Mouse (Mus musculus) liver, embryonic 12.5 days (tissue): ENCODE results near the gene Fcrla. TPM values are rescaled to one million over a fixed set of nuclear protein-coding genes. Genes with fewer than 3 reads are reported as not detected.
"Not testable (repeated sequence)": the region's sequence is repeated elsewhere in the genome, so short reads cannot be mapped to it uniquely, and the experiment has no call there.

Experiments used
- ATAC-seq: fragments of 200-750 bp; cut with Nextera tagmentation; 2 replicates; pipeline ENCODE4 v1.8.0; 2017; ENCODE audit warnings: moderate number of reproducible peaks, mild to moderate bottlenecking, moderate library complexity
- H3K27ac ChIP-seq: fragments of 300-500 bp; sonication (generic); 2 replicates; pipeline ENCODE4 v1.5.1; 2016; ENCODE audit warnings: mild to moderate bottlenecking
- H3K27me3 ChIP-seq: fragments of 300-500 bp; sonication (generic); replicated peaks from 2 replicates; pipeline ENCODE4 v1.6.1; 2016; ENCODE audit warnings: mild to moderate bottlenecking, moderate library complexity
- H3K36me3 ChIP-seq: fragments of 300-500 bp; sonication (generic); 2 replicates; pipeline ENCODE4 v1.6.1; 2016; ENCODE audit warnings: mild to moderate bottlenecking, moderate library complexity
- H3K4me1 ChIP-seq: fragments of 300-500 bp; sonication (generic); 2 replicates; pipeline ENCODE4 v1.6.1; 2016
- H3K4me2 ChIP-seq: fragments of 300-500 bp; sonication (generic); 2 replicates; pipeline ENCODE4 v1.6.1; 2016; ENCODE audit warnings: mild to moderate bottlenecking, moderate library complexity
- H3K4me3 ChIP-seq: fragments of 300-500 bp; sonication (generic); 2 replicates; pipeline ENCODE4 v1.5.1; 2016; ENCODE audit warnings: mild to moderate bottlenecking, moderate library complexity
- H3K9ac ChIP-seq: fragments of 300-500 bp; sonication (generic); 2 replicates; pipeline ENCODE4 v1.6.1; 2016; ENCODE audit warnings: mild to moderate bottlenecking, moderate library complexity
- H3K9me3 ChIP-seq: fragments of 300-500 bp; sonication (generic); replicated peaks from 2 replicates; pipeline ENCODE4 v1.6.1; 2016; ENCODE audit warnings: mild to moderate bottlenecking, moderate library complexity
- WGBS: fragments of 180-500 bp; shearing (Covaris S2); methylation state at CpG from one replicate; pipeline ENCODE4 v1.1.7; 2016; ENCODE audit not compliant: insufficient replicate concordance; 5-methylcytosine and 5-hydroxymethylcytosine counted together
- polyA plus RNA-seq: library from polyadenylated mRNA; unstranded; fragments of >200 nt; fragmentation: Nextera tagmentation; extraction: Ambion mirVana; gene quantifications from 2 replicates; pipeline ENCODE4 v1.2.1, GENCODE M21; 2016

Fcrla gene
- 0.21 and 0.23 TPM in 2 replicates for polyA plus RNA-seq

- WGBS, result 67% methylated on average over 3 of the region's 3 CpGs
- no peak for ATAC-seq
- no peak within 1 kb of the TSS for H3K4me3 ChIP-seq
- H3K36me3 ChIP-seq, result no peaks in the 10 kb centered on the region
- no peaks in the 10 kb centered on the region for H3K27me3 ChIP-seq
- H3K9ac ChIP-seq, result no peak within 1 kb of the TSS
- H3K4me1 ChIP-seq, result peaks cover 7% of the 10 kb centered on the region; the same call in 1 of the 2 replicates
- H3K27ac ChIP-seq, result no peak within 1 kb of the TSS
- H3K4me2 ChIP-seq, result no peak within 1 kb of the TSS
- H3K9me3 ChIP-seq, result no peaks in the 10 kb centered on the region
Measured at GRCm38 (mm10) chr1:170927378-170927777, at the start of gene Fcrla. TSS of gene Fcrla (minus strand) at chr1:170927583.

GRCm38 (mm10) chr1:170976447-170976846, 49.1 kb upstream of the Fcrla start, which contains the start of gene Fcgr2b:
TSS of gene Fcgr2b (minus strand) at chr1:170976547.
- H3K27ac ChIP-seq, result no peak within 1 kb of the TSS
- no peaks in the 10 kb centered on the region for H3K9me3 ChIP-seq
- no peak within 1 kb of the TSS for H3K4me2 ChIP-seq
- no peak within 1 kb of the TSS for H3K9ac ChIP-seq
- no peaks in the 10 kb centered on the region for H3K36me3 ChIP-seq
- H3K4me1 ChIP-seq, result no peaks in the 10 kb centered on the region
- no peak for ATAC-seq
- H3K27me3 ChIP-seq, result 0 out of 2 replicates have a peak, but pooled peaks cover 3% of the 10 kb centered on the region
- WGBS, result 67% methylated on average over 5 of the region's 5 CpGs
- no peak within 1 kb of the TSS for H3K4me3 ChIP-seq

DNA sequence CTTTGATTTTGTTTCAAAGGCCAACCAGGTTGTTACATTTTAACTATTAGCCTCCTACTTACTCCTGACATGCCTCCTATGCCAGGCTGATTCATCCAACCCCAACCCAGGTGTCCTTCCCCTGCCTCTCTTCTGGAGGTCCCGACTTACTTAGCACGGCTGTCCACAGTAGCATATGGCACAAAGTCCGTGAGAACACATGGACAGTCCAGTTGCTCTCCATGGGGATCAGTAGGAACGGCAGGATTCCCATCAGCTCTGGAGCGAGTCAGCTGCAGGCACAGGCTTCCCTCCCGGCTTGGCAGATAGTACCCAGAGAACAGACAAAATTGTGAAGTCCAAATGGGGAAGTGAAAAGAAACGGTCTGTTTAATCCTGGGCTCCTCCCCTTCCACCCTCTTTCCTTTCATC, 48.4 kb upstream of the Fcrla start:
- WGBS, result 29% methylated on average over 7 of the region's 7 CpGs
- Histone ChIP-seq H3K9ac (no peak overlapping the region), H3K4me2 (no peak overlapping the region), H3K9me3 (no peaks in the 10 kb centered on the region), H3K36me3 (no peaks in the 10 kb centered on the region), H3K4me1 (no peaks in the 10 kb centered on the region), H3K4me3 (no peak overlapping the region), H3K27me3 (0 out of 2 replicates have a peak, but pooled peaks cover 3% of the 10 kb centered on the region), H3K27ac (no peak overlapping the region)
- ATAC-seq, result no peak

DNA sequence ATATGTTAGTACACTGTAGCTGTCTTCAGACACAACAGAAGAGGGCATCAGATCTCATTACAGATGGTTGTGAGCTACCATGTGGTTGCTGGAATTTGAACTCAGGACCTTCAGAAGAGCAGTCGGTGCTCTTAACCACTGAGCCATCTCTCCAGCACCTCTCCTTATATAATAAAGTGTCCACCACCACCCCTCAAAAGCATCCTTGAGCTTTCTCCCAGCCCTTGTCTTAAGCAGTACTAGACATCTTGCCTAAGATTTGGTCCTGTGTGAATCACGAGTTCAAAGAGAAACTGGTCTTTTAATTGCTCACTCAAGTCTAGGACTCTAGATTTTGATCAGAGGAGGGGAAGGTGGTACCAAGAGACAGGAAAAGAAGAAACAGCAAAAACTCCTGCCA, 48.0 kb upstream of the Fcrla start:
- WGBS, result 59% methylated on average over 2 of the region's 2 CpGs
- not testable (repeated sequence) for H3K27me3 ChIP-seq, H3K27ac ChIP-seq, ATAC-seq, H3K4me1 ChIP-seq, H3K4me3 ChIP-seq, H3K9ac ChIP-seq, H3K36me3 ChIP-seq, H3K4me2 ChIP-seq, H3K9me3 ChIP-seq

DNA sequence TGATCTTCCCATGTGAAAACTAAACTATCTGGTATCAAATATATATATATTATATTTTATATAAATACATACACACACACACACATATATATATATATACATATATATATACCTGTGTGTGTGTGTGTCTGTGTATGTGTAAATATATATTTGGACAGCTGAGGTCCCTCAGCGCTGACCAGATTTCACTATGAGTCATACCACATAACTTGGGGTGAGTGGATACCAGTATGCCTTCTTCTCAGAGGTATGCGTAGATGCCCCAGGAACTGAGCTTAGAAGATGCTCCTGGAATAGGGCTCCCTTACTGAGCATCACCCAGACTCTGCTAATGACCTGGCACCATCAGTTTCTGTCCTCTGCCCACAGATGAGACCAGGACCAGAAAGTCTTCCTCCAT, 47.4 kb upstream of the Fcrla start:
- Histone ChIP-seq H3K9me3 (no peaks in the 10 kb centered on the region), H3K27me3 (0 out of 2 replicates have a peak, but pooled peaks cover 3% of the 10 kb centered on the region), H3K27ac (no peak overlapping the region), H3K4me3 (no peak overlapping the region), H3K36me3 (no peaks in the 10 kb centered on the region), H3K9ac (no peak overlapping the region), H3K4me2 (no peak overlapping the region), H3K4me1 (no peaks in the 10 kb centered on the region)
- WGBS, result 84% methylated on average over 2 of the region's 2 CpGs
- ATAC-seq, result no peak

DNA sequence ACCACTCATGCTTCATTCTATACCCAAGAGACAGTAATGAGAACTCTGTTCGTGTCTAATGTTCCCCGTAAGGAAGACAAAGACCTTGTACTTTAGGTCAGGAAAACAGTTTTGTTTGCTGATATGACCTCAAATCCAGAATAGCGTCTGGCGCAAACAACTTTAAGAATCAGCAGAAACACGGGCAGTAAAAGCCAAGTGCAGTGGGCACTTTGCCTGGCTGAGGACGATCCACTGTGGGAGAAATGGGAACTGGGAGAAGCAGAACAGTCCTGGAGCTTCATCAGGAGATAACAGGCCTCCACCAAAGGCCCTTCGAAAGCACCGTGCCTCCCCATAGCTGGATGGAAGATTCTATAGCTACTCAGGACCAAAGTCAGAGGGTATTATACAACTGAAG, 46.8 kb upstream of the Fcrla start:
- no peaks in the 10 kb centered on the region for H3K4me1 ChIP-seq
- 0 out of 2 replicates have a peak, but pooled peaks cover 3% of the 10 kb centered on the region for H3K27me3 ChIP-seq
- no peak overlapping the region for H3K4me2 ChIP-seq
- no peaks in the 10 kb centered on the region for H3K9me3 ChIP-seq
- H3K36me3 ChIP-seq, result no peaks in the 10 kb centered on the region
- H3K9ac ChIP-seq, result no peak overlapping the region
- H3K27ac ChIP-seq, result no peak overlapping the region
- ATAC-seq, result no peak
- no peak overlapping the region for H3K4me3 ChIP-seq
- 64% methylated on average over 8 of the region's 8 CpGs for WGBS

GRCm38 (mm10) chr1:170972936-170973335, 45.6 kb upstream of the Fcrla start:
- H3K4me2 ChIP-seq, result no peak overlapping the region
- no peaks in the 10 kb centered on the region for H3K4me1 ChIP-seq
- no peaks in the 10 kb centered on the region for H3K36me3 ChIP-seq
- H3K27me3 ChIP-seq, result no peaks in the 10 kb centered on the region
- ATAC-seq, result no peak
- H3K9me3 ChIP-seq, result no peaks in the 10 kb centered on the region
- no peak overlapping the region for H3K27ac ChIP-seq
- WGBS, result 46% methylated on average over 4 of the region's 4 CpGs
- no peak overlapping the region for H3K9ac ChIP-seq
- H3K4me3 ChIP-seq, result no peak overlapping the region

DNA sequence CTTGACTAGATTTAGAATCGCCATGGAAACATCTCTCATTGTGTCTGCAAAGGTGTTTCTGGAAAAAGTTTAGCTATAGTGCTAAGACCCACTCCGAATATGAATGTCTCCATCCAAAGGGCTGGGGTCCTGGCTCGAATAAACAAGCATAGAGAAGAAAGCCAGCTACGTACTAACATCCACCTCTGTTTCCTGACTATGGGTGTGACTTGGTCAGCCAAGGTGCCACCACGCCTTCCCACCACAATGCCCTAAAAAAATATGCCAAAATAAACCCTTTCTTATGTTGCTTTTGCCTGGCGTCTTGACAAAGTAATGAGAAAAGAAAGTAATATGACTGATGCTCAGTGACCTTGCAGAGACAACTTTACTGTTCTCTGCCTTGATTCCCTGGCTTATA, 45.1 kb upstream of the Fcrla start:
- H3K9me3 ChIP-seq, result no peaks in the 10 kb centered on the region
- no peaks in the 10 kb centered on the region for H3K27me3 ChIP-seq
- no peaks in the 10 kb centered on the region for H3K36me3 ChIP-seq
- WGBS, result 59% methylated on average over 6 of the region's 6 CpGs
- no peak overlapping the region for H3K9ac ChIP-seq
- ATAC-seq, result no peak
- no peaks in the 10 kb centered on the region for H3K4me1 ChIP-seq
- H3K27ac ChIP-seq, result no peak overlapping the region
- H3K4me3 ChIP-seq, result no peak overlapping the region
- no peak overlapping the region for H3K4me2 ChIP-seq

DNA sequence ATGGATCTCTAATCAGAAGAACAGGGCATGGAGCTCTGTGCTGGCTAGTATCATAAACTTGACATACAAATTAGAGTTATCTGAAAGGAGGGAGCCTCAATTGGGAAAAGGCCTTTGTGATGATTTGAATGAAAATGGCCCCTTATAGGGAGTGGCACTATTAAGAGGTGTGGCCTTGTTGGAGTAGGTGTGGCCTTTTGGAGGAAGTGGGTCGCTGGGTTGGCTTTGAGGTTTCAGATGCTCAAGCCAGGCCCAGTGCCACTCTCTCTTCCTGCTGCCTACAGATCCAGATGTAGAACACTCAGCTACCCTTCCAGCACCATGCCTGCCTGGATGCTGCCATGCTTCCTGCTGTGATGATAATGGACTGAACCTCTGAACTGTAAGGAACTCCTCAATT, 41.2 kb upstream of the Fcrla start:
- no peak for ATAC-seq
- WGBS, result 50% methylated on average over 1 of the region's 1 CpGs
- Histone ChIP-seq H3K4me2 (no peak overlapping the region), H3K4me1 (no peaks in the 10 kb centered on the region), H3K4me3 (no peak overlapping the region), H3K9ac (no peak overlapping the region), H3K27me3 (no peaks in the 10 kb centered on the region), H3K27ac (no peak overlapping the region), H3K9me3 (no peaks in the 10 kb centered on the region), H3K36me3 (no peaks in the 10 kb centered on the region)

- Histone ChIP-seq H3K36me3 (no peaks in the 10 kb centered on the region), H3K4me2 (no peak overlapping the region), H3K27ac (no peak overlapping the region), H3K4me1 (peaks cover 4% of the 10 kb centered on the region; the same call in 1 of the 2 replicates), H3K4me3 (no peak overlapping the region), H3K27me3 (no peaks in the 10 kb centered on the region), H3K9ac (no peak overlapping the region), H3K9me3 (no peaks in the 10 kb centered on the region)
- WGBS, result 62% methylated on average over 3 of the region's 3 CpGs
- ATAC-seq, result no peak
Measured at GRCm38 (mm10) chr1:170967581-170967980, 40.2 kb upstream of the Fcrla start.

- Histone ChIP-seq H3K4me2 (no peak overlapping the region), H3K4me3 (no peak overlapping the region), H3K27me3 (no peaks in the 10 kb centered on the region), H3K9me3 (no peaks in the 10 kb centered on the region), H3K9ac (no peak overlapping the region), H3K36me3 (no peaks in the 10 kb centered on the region), H3K4me1 (peaks cover 12% of the 10 kb centered on the region), H3K27ac (no peak overlapping the region)
- WGBS, result 69% methylated on average over 7 of the region's 7 CpGs
- no peak for ATAC-seq
Measured at GRCm38 (mm10) chr1:170963087-170963486, 35.7 kb upstream of the Fcrla start.

DNA sequence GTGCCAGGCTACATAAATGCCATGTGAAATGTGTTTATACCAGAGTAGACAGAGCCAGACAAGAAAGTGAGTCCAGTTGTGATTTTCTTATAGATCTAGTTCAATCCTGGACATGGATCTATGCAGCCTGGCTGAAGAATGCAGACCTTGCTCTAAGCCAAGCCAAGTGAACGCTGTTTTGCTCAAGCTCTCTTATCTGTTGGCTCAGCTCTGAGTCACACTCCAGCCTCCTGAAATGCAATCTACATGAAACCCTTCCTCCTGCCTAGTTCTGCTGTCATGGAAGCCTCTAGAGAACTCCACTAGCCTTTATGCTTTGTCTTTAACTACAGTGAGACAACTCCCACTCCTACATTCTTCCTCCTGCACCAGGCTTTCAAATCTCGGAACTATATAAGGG, 34.9 kb upstream of the Fcrla start:
- Histone ChIP-seq H3K27ac (no peak overlapping the region), H3K36me3 (no peaks in the 10 kb centered on the region), H3K9me3 (no peaks in the 10 kb centered on the region), H3K9ac (no peak overlapping the region), H3K27me3 (no peaks in the 10 kb centered on the region), H3K4me3 (no peak overlapping the region), H3K4me2 (no peak overlapping the region), H3K4me1 (peaks cover 12% of the 10 kb centered on the region)
- ATAC-seq, result no peak
- 39% methylated on average over 2 of the region's 2 CpGs for whole genome bisulfite sequencing

DNA sequence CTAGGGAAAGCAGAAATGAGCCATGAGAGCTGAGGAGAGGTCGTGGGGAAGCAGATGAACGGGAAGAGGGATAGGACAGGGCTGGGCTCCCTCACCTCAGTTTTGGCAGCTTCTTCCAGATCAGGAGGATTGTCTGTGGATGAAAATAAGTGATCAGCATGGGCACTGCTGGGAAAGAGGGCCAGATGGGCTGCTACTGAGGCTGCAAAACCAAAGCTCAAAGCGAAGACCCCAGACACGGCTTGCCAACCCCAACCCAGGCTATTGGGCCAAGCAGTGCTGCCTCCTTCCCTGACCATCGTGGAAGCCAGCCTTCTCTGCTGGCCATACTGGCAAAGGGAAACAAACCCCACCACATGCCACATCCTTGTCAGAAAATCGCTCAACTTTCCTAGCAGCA, 33.7 kb upstream of the Fcrla start:
- no peak overlapping the region for H3K4me3 ChIP-seq
- no peak for ATAC-seq
- no peaks in the 10 kb centered on the region for H3K27me3 ChIP-seq
- H3K4me1 ChIP-seq, result peaks cover 12% of the 10 kb centered on the region
- no peak overlapping the region for H3K4me2 ChIP-seq
- H3K9me3 ChIP-seq, result no peaks in the 10 kb centered on the region
- WGBS, result 57% methylated on average over 6 of the region's 6 CpGs
- no peak overlapping the region for H3K27ac ChIP-seq
- no peak overlapping the region for H3K9ac ChIP-seq
- H3K36me3 ChIP-seq, result no peaks in the 10 kb centered on the region
